Mouse (Mus musculus): ENCODE data around the gene Edem3.

GRCm38 (mm10) chr1:151764236-151764635 is 9.1 kb downstream of the Edem3 start:
- TF ChIP-seq CTCF (IDR thresholded peaks at IDR 0.05; ENCODE audit: borderline replicate concordance, control insufficient read depth, extremely low read depth, insufficient read depth, low read length, poor library complexity) (no peak), POLR2A (IDR thresholded peaks at IDR 0.05; ENCODE audit: control insufficient read depth, extremely low read depth, insufficient read depth, low read length, poor library complexity) (no peak)

Data from thymus, adult 2 months (tissue).